Mouse (Mus musculus) kidney, adult 18-20 months (tissue): ENCODE data around the gene Gm9944.

Source experiments
- DNase-seq: peaks from one replicate; pipeline ENCODE4 v3.0.0; 2021

The Gm9944 gene

GRCm38 (mm10) chr4:144453217-144453616, at the start of gene Gm9944:
Gene Gm9944 (minus strand): TSS chr4:144453317.
- no peak for DNase-seq

GRCm38 (mm10) chr4:144493331-144493730, 40.2 kb upstream of the Gm9944 start:
- no peak for DNase-seq

GRCm38 (mm10) chr4:144468091-144468490, 15.0 kb upstream of the Gm9944 start:
- no peak for DNase-seq

- no peak for DNase-seq
Measured at GRCm38 (mm10) chr4:144465206-144465605, 12.1 kb upstream of the Gm9944 start.

- no peak for DNase-seq
Measured at GRCm38 (mm10) chr4:144463656-144464055, 10.5 kb upstream of the Gm9944 start, which contains the start of gene Aadacl3. Gene Aadacl3 (minus strand): TSS chr4:144463756.

- DNase-seq: no peak
Measured at GRCm38 (mm10) chr4:144448546-144448945, 4.6 kb downstream of the Gm9944 start.

GRCm38 (mm10) chr4:144441582-144441981, 11.5 kb downstream of the Gm9944 start:
- no peak for DNase-seq

GRCm38 (mm10) chr4:144441095-144441494, 12.0 kb downstream of the Gm9944 start:
- DNase-seq: no peak

GRCm38 (mm10) chr4:144438672-144439071, 14.4 kb downstream of the Gm9944 start, which contains the start of gene 1700012P22Rik:
Gene 1700012P22Rik (minus strand): TSS chr4:144438772.
- no peak for DNase-seq

GRCm38 (mm10) chr4:144433216-144433615, 19.9 kb downstream of the Gm9944 start:
- DNase-seq: no peak

GRCm38 (mm10) chr4:144430723-144431122, 22.4 kb downstream of the Gm9944 start:
- no peak for DNase-seq

GRCm38 (mm10) chr4:144428868-144429267, 24.2 kb downstream of the Gm9944 start:
- DNase-seq: peak; percentile 45

- no peak for DNase-seq
Measured at GRCm38 (mm10) chr4:144424590-144424989, 28.5 kb downstream of the Gm9944 start.

- DNase-seq: no peak
Measured at GRCm38 (mm10) chr4:144420644-144421043, 32.5 kb downstream of the Gm9944 start.

- DNase-seq: no peak
Measured at GRCm38 (mm10) chr4:144408290-144408689, 44.8 kb downstream of the Gm9944 start, which contains the start of gene Pramef12. Gene Pramef12 (minus strand): TSS chr4:144408464.

GRCm38 (mm10) chr4:144406261-144406660, 46.9 kb downstream of the Gm9944 start:
- no peak for DNase-seq

- peak; percentile 4 for DNase-seq
Measured at GRCm38 (mm10) chr4:144404456-144405086, 48.5 kb downstream of the Gm9944 start.
